Mouse (Mus musculus): ENCODE measurements around the gene Acy3. TPM values are rescaled to one million over a fixed set of nuclear protein-coding genes. Genes with fewer than 3 reads are reported as not detected.
"Not testable (repeated sequence)": the region's sequence is repeated elsewhere in the genome, so short reads cannot be mapped to it uniquely, and the experiment has no call there.

Acy3 gene
- total and polyA plus RNA-seq, 2 experiments from 2014 or later = 2.5 to 2.6 TPM

GRCm38 (mm10) chr19:3958470-3958869 lies 27.9 kb upstream of the Acy3 start, which contains the start of gene Aldh3b3:
Aldh3b3 (plus strand) TSS chr19:3958645.
- peak; percentile 51 for DNase-seq (ENCODE audit: low spot score)
- 74% methylated on average over 4 of the region's 4 CpGs for WGBS

GRCm38 (mm10) chr19:3959030-3959429 lies 27.3 kb upstream of the Acy3 start:
- Histone ChIP-seq H3K4me3 (ENCODE audit: low read depth, low read length) (no peak overlapping the region), H3K27ac (ENCODE audit: low read depth, low read length) (no peak overlapping the region), H3K27me3 (ENCODE audit: insufficient read depth, low read length) (no peaks in the 10 kb centered on the region), H3K9ac (replicated peaks; ENCODE audit: low read length, poor library complexity, severe bottlenecking) (no peak overlapping the region), H3K4me2 (ENCODE audit: low read depth, low read length, poor library complexity, severe bottlenecking) (no peak overlapping the region), H3K36me3 (ENCODE audit: insufficient read depth, low read length) (no peaks in the 10 kb centered on the region), H3K9me3 (ENCODE audit: low read length) (no peaks in the 10 kb centered on the region), H3K4me1 (ENCODE audit: insufficient read depth, low read length) (no peaks in the 10 kb centered on the region)
- TF ChIP-seq CTCF (IDR thresholded peaks at IDR 0.05) = no peak
- ATAC-seq (ENCODE audit: low FRiP score) = no peak
- DNase-seq (ENCODE audit: low spot score) = no peak

More at GRCm38 (mm10) chr19:3958470-3958869, 27.9 kb upstream of the Acy3 start, which contains the start of gene Aldh3b3:
- Histone ChIP-seq H3K36me3 (ENCODE audit: insufficient read depth, low read length) (no peaks in the 10 kb centered on the region), H3K9me3 (ENCODE audit: low read length) (no peaks in the 10 kb centered on the region), H3K9ac (replicated peaks; ENCODE audit: low read length, poor library complexity, severe bottlenecking) (no peak within 1 kb of the TSS), H3K4me1 (ENCODE audit: insufficient read depth, low read length) (no peaks in the 10 kb centered on the region), H3K4me2 (ENCODE audit: low read depth, low read length, poor library complexity, severe bottlenecking) (no peak within 1 kb of the TSS), H3K4me3 (ENCODE audit: low read depth, low read length) (no peak within 1 kb of the TSS), H3K27ac (ENCODE audit: low read depth, low read length) (no peak within 1 kb of the TSS), H3K27me3 (ENCODE audit: insufficient read depth, low read length) (no peaks in the 10 kb centered on the region)
- TF ChIP-seq CTCF (IDR thresholded peaks at IDR 0.05) = no peak
- no peak for ATAC-seq (ENCODE audit: low FRiP score)

- DNase-seq (ENCODE audit: low spot score) = no peak
- Histone ChIP-seq H3K27me3 (ENCODE audit: insufficient read depth, low read length) (no peaks in the 10 kb centered on the region), H3K4me3 (ENCODE audit: low read depth, low read length) (no peak overlapping the region), H3K27ac (ENCODE audit: low read depth, low read length) (no peak overlapping the region), H3K4me1 (ENCODE audit: insufficient read depth, low read length) (no peaks in the 10 kb centered on the region), H3K4me2 (ENCODE audit: low read depth, low read length, poor library complexity, severe bottlenecking) (no peak overlapping the region), H3K9ac (replicated peaks; ENCODE audit: low read length, poor library complexity, severe bottlenecking) (no peak overlapping the region), H3K36me3 (ENCODE audit: insufficient read depth, low read length) (no peaks in the 10 kb centered on the region), H3K9me3 (ENCODE audit: low read length) (no peaks in the 10 kb centered on the region)
- 92% methylated on average over 5 of the region's 5 CpGs for WGBS
- ATAC-seq (ENCODE audit: low FRiP score) = no peak
- no peak for TF ChIP-seq CTCF (IDR thresholded peaks at IDR 0.05)
These were observed 26.2 kb upstream of the Acy3 start for GRCm38 (mm10) chr19:3960211-3960610.

- not testable (repeated sequence) for H3K36me3 ChIP-seq (ENCODE audit: insufficient read depth, low read length); H3K4me2 ChIP-seq (ENCODE audit: low read depth, low read length, poor library complexity, severe bottlenecking); H3K4me3 ChIP-seq (ENCODE audit: low read depth, low read length); H3K9ac ChIP-seq (replicated peaks; ENCODE audit: low read length, poor library complexity, severe bottlenecking); H3K27me3 ChIP-seq (ENCODE audit: insufficient read depth, low read length); ATAC-seq (ENCODE audit: low FRiP score); H3K4me1 ChIP-seq (ENCODE audit: insufficient read depth, low read length); DNase-seq (ENCODE audit: low spot score); H3K9me3 ChIP-seq (ENCODE audit: low read length); H3K27ac ChIP-seq (ENCODE audit: low read depth, low read length)
- 70% methylated on average over 6 of the region's 6 CpGs for WGBS
These were observed 24.6 kb upstream of the Acy3 start for GRCm38 (mm10) chr19:3961805-3962204.

GRCm38 (mm10) chr19:3962469-3962868 lies 23.9 kb upstream of the Acy3 start:
- TF ChIP-seq CTCF (IDR thresholded peaks at IDR 0.05) = peak; percentile 47; the same call in 1 of the 2 replicates
- Histone ChIP-seq H3K36me3 (ENCODE audit: insufficient read depth, low read length) (no peaks in the 10 kb centered on the region), H3K9ac (replicated peaks; ENCODE audit: low read length, poor library complexity, severe bottlenecking) (no peak overlapping the region), H3K4me2 (ENCODE audit: low read depth, low read length, poor library complexity, severe bottlenecking) (no peak overlapping the region), H3K27ac (ENCODE audit: low read depth, low read length) (no peak overlapping the region), H3K4me1 (ENCODE audit: insufficient read depth, low read length) (no peaks in the 10 kb centered on the region), H3K9me3 (ENCODE audit: low read length) (no peaks in the 10 kb centered on the region), H3K4me3 (ENCODE audit: low read depth, low read length) (no peak overlapping the region), H3K27me3 (ENCODE audit: insufficient read depth, low read length) (no peaks in the 10 kb centered on the region)
- no peak for ATAC-seq (ENCODE audit: low FRiP score)
- DNase-seq (ENCODE audit: low spot score) = no peak
- WGBS = 16% methylated on average over 2 of the region's 2 CpGs

GRCm38 (mm10) chr19:3964030-3964429 lies 22.3 kb upstream of the Acy3 start:
- no peak overlapping the region for H3K4me3 ChIP-seq (ENCODE audit: low read depth, low read length)
- H3K9ac ChIP-seq (replicated peaks; ENCODE audit: low read length, poor library complexity, severe bottlenecking) = no peak overlapping the region
- ATAC-seq (ENCODE audit: low FRiP score) (no peak), DNase-seq (ENCODE audit: low spot score) (no peak)
- no peak overlapping the region for H3K4me2 ChIP-seq (ENCODE audit: low read depth, low read length, poor library complexity, severe bottlenecking)
- no peaks in the 10 kb centered on the region for H3K4me1 ChIP-seq (ENCODE audit: insufficient read depth, low read length)
- no peak overlapping the region for H3K27ac ChIP-seq (ENCODE audit: low read depth, low read length)
- H3K36me3 ChIP-seq (ENCODE audit: insufficient read depth, low read length) = no peaks in the 10 kb centered on the region
- no peaks in the 10 kb centered on the region for H3K27me3 ChIP-seq (ENCODE audit: insufficient read depth, low read length)
- 76% methylated on average over 4 of the region's 4 CpGs for WGBS
- TF ChIP-seq CTCF (IDR thresholded peaks at IDR 0.05) = no peak
- H3K9me3 ChIP-seq (ENCODE audit: low read length) = no peaks in the 10 kb centered on the region

All from midbrain, postnatal 0 days (tissue).